Mouse (Mus musculus): ENCODE results near the gene Brinp2.

Gene Brinp2

GRCm38 (mm10) chr1:158285198-158285597 lies 70.9 kb downstream of the Brinp2 start:
- no peak for DNase-seq

GRCm38 (mm10) chr1:158283869-158284268 lies 72.3 kb downstream of the Brinp2 start:
- no peak for DNase-seq

- no peak for DNase-seq
Observed at GRCm38 (mm10) chr1:158272058-158272457, 84.1 kb downstream of the Brinp2 start.

- DNase-seq = peak; percentile 31 to 41
Observed at GRCm38 (mm10) chr1:158267020-158267571, 89.0 kb downstream of the Brinp2 start.

- peak; percentile 36 to 41 for DNase-seq
Observed at GRCm38 (mm10) chr1:158266293-158267019, 89.7 kb downstream of the Brinp2 start.

- DNase-seq = no peak
Observed at GRCm38 (mm10) chr1:158259516-158260235, 96.5 kb downstream of the Brinp2 start.

- no peak for DNase-seq
Observed at GRCm38 (mm10) chr1:158258685-158259292, 97.3 kb downstream of the Brinp2 start.

GRCm38 (mm10) chr1:158255912-158256680 lies 100.0 kb downstream of the Brinp2 start:
- DNase-seq = peak; percentile 42 to 55

- DNase-seq = no peak
Observed at GRCm38 (mm10) chr1:158252682-158253222, 103.4 kb downstream of the Brinp2 start.

- DNase-seq = no peak
Observed at GRCm38 (mm10) chr1:158248266-158248665, 107.9 kb downstream of the Brinp2 start.

- no peak for DNase-seq
Observed at GRCm38 (mm10) chr1:158246476-158247153, 109.5 kb downstream of the Brinp2 start.

GRCm38 (mm10) chr1:158245486-158245885 lies 110.6 kb downstream of the Brinp2 start:
- DNase-seq = no peak

GRCm38 (mm10) chr1:158244016-158244415 lies 112.1 kb downstream of the Brinp2 start:
- DNase-seq = no peak

GRCm38 (mm10) chr1:158241848-158242556 lies 114.1 kb downstream of the Brinp2 start:
- DNase-seq = no peak

- no peak for DNase-seq
Observed at GRCm38 (mm10) chr1:158239841-158240240, 116.3 kb downstream of the Brinp2 start.

- DNase-seq = no peak
Observed at GRCm38 (mm10) chr1:158238722-158239121, 117.4 kb downstream of the Brinp2 start.

GRCm38 (mm10) chr1:158228687-158229224 lies 127.4 kb downstream of the Brinp2 start:
- no peak for DNase-seq

GRCm38 (mm10) chr1:158227239-158227638 lies 128.9 kb downstream of the Brinp2 start:
- no peak for DNase-seq

GRCm38 (mm10) chr1:158226689-158227088 lies 129.4 kb downstream of the Brinp2 start:
- no peak for DNase-seq

GRCm38 (mm10) chr1:158221048-158221447 lies 135.1 kb downstream of the Brinp2 start:
- no peak for DNase-seq

- no peak for DNase-seq
Observed at GRCm38 (mm10) chr1:158220148-158220547, 136.0 kb downstream of the Brinp2 start.

Data from cerebellum, adult 18-20 months (tissue).